Mouse (Mus musculus) cerebellum, postnatal 14 days (tissue): ENCODE results near the gene Lgals3bp.

Experiments used
- DNase-seq, 2 experiments: peaks; one replicate each; pipeline ENCODE4 v3.0.0; 2021; ENCODE audit warnings: mixed read lengths in 2 of 2

Lgals3bp gene

DNA sequence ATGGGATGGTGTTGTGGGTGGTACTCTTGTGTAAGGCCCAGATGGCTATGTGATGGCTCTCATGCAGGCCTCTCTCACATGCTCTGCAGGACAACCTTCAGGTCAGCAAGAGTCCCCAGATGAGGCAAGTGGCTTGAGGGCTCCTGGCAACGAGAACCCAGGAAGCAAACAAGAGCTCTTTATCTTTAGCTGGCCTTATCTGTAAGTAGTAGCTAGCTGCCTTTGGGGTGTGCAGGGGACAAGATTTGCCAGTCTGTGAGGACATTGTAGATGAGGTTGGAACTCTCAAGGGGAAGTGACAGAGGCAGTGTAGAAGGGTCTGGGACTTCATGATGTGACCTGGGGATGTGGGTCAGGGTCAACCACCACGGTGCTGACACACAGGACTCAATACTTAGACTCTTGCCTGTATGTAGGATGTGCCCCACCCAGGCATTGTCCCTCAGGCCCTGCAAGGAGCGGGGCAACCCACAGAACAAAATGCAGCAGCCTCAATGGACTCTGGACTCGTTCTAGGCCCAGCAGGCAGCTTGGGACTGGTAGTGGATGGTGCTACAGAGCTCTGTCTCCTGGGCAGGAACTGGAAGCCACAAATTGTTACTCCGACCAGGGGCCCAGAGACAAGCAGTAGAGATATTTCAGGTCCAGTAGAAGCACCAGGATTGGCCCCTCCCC is 1.9 kb downstream of the Lgals3bp start:
- peak in 1 of 2 experiments; percentile 7 for DNase-seq

DNA sequence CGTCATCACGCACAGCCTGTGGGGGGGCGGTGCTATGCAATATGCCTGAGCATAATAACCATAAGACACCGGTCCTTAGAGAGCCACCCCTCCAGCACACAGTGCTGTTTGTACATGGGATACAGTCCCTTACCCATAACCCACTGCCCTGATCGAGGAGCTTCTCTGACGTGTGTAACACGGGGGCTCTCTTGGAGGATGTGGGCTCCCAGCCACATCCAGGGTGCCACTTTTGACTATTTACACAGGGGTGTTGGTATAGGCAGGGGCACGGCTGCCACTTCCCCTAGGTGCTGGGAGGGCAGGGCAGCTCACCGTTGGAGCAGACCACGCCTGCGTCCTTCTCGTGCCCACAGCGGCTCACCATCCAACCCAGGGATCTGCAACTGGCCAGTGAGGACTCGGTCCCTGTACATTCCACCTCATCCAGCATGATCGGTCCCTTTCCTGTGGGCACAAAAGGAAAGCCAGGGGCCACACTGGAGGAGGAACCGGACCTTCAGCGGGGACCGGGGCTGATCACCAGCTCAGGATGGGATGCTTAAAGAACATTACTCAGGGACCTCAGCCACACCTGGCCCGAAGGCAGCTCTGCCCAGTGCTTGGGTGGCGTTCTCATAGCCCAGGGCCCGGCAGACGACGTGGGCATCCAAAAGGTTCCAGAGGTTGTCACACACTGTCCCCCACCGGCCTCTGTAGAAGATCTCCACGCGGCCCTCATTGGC is 3.9 kb downstream of the Lgals3bp start:
- peak in 1 of 2 experiments; percentile 2 for DNase-seq

DNA sequence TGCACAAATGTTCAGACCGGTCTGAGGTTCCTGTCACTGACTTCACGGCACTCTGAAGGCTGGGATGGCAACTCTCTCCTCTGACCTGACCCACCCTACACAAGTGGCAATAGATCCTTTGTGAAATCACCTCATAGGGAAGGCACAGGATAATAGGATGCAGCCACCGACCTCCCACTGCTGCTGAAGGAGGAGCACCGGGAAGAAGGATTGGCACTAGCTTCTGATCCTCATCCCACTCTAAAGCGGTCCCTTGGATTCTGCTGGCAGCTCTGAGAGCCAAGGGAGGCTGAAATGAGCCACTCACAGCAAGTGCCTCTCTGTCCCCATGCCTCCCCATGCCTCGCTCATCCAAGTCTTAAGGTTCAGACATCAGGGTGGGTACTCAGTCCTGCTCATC is 7.4 kb downstream of the Lgals3bp start:
- DNase-seq = peak in 1 of 2 experiments; percentile 5

DNA sequence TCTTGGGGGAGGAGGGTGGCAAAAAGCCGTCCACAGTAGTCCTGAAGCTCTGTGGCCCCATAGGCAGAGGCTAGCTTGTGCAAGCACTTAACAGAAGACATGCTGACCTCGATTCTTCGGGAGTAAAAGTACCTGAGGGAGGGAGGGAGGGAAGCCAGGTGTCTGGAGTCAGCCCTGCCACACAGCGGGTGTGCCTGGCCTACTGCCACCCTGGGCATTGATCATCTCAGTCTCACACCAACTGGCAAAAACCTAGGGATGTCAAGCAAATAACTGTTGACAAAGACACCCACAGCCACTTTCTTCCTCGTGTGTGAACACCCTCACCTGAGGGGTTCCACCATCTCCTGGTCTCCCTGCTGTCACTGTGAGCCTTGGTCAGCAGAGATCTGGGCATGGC is 7.9 kb downstream of the Lgals3bp start:
- DNase-seq = peak; percentile 74 to 75

DNA sequence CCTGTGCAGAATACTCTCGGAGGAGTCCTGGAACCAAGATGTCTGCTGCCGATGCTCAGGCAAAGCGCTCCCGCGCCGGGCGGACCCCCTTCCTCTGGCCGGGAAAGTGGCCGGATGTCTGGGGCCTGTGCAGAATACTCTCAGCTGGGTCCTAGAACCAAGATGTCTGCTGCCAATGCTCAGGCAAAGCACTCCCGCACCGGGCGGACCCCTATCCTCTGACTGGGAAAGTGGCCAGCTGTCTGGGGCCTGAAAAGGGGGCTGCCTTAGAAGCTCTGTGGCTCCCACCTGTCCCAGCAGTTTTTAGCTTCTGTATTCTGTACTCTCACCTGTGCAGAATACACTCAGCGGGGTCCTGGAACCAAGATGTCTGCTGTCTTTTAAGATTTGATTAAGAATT is 14.1 kb downstream of the Lgals3bp start:
- DNase-seq = peak in 1 of 2 experiments; percentile 7

DNA sequence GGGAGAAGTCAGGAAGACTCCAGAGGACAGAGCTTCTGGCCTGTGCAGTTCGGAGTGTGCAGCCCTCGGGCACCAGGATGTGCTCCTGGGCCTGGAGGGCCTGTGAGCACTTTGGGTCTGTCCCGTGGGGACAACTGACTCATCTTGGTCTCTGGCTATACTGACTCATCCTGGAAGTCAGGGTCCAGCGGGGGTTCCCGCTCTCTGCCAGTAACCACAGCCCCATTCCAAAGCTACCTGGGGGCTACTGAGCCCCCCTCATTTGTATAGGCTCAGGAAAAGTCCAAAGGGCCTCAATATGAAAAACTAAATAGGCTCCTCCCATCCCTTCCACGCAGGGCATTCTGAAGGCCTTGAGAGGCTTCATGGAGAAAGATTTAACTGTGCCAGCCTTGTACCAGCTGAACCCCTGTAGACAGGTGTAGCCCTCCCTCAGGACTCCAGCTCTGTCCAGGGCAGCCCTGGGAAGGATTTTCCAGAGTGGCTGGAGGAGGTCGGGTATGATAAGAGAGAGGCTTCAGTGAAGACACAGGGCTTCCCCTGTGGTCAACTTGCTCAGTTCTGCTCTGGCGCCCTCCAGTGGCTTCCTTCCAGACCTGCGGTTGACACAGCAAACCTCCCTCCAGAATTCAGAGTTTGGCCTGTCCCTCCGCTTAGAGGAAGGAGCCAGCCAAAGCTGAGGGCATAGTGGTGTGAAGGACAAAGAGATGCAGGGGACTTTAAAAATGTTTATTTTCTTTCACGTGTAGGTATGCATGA is 22.5 kb downstream of the Lgals3bp start:
- peak; percentile 93 to 98 for DNase-seq

DNA sequence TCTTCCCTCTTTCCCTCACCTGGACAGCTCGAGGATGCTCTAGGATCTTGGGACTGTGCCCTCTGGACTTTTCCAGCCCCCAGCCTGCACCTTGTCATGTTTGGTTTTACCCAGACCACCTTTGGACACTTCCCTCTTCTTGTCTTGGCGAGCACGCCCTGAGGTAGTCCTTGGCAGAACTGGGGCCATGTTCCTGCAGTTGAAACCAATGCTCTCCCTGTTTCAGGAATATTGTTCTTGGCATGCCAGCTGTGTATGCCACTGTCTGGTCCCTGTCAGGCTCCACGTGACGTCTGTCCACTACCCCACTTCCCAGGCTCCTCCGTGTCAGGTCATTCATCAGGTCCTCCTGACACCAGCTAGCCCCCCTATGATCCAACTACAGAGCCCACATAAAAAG is 23.2 kb downstream of the Lgals3bp start:
- peak in 1 of 2 experiments; percentile 7 for DNase-seq

DNA sequence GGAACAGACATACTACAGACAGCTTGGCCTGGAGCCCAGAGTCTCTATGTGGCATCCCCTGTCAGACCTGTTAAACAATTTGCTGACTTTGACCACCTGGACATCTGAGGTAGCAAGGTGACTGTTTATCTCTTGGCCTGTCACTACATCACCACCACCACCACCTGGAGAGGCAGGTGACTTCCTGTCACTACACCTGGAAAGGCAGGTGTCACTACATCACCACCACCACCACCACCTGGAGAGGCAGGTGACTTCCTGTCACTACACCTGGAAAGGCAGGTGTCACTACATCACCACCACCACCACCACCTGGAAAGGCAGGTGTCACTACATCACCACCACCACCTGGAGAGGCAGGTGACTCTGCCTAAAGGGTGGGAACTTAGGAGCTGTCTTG is 25.6 kb downstream of the Lgals3bp start:
- peak in 1 of 2 experiments; percentile 40 for DNase-seq

DNA sequence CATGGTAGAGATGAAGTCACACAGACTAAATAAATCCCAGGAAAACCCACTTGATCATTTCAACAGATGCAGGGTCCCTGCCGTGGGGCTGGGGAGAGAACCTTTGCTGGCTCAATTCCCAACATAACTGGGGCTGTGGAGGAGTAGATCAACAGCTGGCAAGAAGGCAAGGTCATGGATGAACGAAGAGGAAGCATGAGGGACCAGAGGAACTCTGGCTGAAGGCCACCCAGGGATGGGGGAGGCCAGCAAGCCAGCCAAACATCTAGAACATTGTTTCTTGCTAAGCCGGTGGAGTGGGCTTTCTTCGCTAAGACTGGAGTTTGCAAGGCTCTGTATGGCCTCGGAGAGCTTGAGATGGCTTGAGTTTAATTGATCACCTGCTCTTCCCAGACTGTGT is 26.0 kb downstream of the Lgals3bp start:
- DNase-seq = peak in 1 of 2 experiments; percentile 25

DNA sequence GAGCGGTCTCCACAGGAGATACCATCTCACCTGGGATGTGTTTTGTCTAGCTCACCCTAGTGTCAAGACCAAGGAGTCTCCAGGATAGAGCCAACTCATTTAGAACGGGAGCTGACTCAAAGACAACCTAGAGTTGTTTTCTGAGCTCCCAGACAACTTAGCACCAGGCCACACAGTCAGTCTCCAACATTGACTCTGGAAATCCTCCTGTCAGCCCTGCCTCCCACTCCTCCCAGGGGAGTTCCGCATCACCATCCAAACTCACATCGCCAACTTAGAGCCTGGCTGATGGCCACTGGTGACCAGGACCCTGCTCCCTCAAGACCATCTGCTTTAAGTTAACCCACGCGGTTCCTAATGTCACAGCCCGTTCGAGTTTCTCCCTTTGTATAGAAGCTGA is 26.4 kb downstream of the Lgals3bp start:
- peak in 1 of 2 experiments; percentile 19 for DNase-seq

DNA sequence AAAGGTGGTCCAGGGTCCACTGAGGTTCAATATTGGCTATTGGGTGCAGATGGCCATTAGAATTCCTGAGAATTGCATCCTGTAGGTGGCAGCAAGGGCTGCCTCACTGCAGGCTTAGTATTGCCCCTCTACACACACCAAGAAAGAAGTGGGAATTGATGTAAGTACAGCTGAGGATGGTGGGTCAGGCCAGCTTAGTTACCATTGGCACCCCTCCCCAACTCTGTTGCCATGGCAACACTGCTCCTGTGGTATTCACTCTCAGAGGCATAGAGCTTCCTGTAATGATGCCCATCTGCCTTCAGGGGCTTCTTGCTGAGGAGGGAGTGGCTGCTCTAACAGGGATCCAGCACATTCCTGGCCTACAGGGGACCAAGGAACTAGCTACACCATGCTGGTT is 26.9 kb downstream of the Lgals3bp start:
- DNase-seq = peak in 1 of 2 experiments; percentile 45

DNA sequence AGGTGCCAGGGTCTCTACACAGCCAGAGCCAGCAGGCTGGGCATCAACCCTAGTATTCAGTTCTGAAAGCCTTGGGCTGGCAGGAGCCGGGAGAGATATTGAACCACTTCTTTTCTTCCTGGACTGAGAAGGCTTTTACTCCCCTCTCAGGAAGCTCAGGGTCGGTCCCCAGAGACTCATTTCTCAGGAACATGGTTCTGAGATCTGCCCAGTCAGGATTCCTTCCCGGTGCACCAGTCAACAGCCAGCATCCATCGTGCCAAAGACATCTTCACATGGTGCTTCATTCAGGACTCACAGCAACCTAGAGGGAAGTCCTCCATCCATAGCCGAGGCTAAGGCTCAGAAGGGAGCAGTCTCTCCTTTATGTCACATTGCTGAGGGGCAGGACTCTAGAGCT is 27.4 kb downstream of the Lgals3bp start:
- DNase-seq = peak in 1 of 2 experiments; percentile 1

DNA sequence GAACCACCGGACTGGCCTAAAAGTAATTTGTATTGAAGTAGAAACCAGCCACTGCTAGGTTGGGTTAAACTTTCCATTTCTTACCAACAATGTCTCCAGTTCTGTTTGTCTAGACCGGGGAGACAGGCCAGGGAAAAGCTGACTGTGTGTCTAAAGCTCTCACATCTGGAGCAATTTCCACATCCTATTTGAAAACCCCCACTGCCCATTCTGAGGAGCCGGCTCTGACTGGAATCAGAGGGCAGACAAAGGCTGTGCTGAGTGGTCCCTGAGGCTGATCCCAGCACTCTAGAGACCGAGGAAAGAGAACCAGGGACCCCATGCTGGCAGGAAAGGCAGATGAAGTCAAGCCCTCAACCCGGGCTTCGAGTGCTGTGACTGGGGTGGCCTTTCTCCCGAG is 29.3 kb downstream of the Lgals3bp start:
- DNase-seq = peak in 1 of 2 experiments; percentile 1

DNA sequence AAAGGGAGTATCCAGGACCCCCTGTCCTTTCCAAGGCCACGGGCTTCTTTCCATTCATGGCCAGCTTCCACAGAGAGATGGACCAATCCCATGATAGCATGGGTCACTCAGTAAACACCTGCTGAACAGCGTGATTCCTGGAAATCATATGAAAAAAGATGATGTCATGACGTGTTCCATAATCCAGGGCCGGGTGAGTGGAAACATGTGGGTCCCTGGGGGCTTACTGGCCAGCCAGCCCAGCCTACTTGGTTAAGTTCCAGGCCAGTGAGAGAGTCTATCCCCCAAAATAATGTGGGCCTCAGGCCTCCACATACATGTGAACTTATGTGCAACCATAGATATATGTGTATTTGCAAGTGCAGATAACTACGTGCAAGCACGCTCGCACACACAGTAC is 30.0 kb downstream of the Lgals3bp start:
- DNase-seq = peak in 1 of 2 experiments; percentile 5

DNA sequence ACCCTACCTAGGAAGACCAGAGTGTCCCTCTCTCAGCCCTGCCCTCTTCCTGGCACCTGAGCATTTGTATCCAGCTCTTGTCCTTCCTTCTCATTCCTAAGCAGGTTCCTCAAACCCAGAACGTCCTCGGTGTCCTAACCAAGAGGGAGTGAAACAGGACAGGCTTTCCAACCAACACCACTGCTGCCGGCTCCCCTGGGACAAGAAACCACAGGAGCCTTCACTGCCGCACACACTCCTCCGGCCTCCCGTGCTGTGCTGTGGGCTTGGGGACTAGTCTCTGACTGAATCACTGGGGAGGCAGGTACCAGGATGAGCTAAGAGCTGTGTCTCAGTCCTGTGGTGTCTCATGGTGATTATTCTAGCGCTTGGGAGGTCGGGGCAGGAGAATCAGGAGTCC is 32.2 kb downstream of the Lgals3bp start:
- peak in 1 of 2 experiments; percentile 6 for DNase-seq

DNA sequence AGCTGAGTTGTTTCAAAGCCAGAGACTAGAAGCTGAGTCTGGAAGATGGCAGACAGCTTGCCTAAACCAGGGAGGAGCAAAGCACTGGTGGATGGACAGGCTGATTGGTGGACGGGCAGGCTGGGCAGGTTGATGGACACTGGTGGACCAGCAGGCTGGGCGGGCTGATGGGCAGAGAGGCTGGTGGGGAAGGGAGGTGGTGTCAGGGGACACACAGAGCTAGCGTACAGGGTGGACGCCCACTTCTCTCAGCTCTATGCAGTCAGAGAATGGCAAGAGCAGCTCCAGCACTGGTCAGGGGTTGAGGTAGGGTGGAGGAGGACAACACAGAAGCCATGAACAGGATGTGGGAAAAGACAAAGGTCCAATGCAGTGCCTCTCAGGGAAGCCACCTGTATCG is 32.6 kb downstream of the Lgals3bp start:
- peak in 1 of 2 experiments; percentile 9 for DNase-seq

DNA sequence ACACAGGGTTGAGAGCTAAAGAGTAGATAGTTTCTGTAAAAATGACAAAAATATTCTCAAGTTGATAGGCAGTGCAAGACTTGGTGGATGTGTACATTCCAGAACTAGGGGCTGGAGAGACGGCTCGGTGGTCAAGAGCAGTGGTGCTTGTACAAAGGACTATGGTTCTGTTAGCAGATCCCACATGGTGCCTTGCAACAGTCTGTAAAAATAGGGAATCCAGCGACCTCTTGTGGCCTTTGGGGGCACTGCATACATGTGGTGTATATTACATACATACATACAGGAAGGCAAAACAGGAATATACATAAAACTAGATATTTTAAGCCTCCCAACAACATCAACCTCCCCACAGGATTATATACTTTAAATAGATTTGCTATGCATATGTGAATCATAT is 33.6 kb downstream of the Lgals3bp start:
- DNase-seq = peak in 1 of 2 experiments; percentile 67

DNA sequence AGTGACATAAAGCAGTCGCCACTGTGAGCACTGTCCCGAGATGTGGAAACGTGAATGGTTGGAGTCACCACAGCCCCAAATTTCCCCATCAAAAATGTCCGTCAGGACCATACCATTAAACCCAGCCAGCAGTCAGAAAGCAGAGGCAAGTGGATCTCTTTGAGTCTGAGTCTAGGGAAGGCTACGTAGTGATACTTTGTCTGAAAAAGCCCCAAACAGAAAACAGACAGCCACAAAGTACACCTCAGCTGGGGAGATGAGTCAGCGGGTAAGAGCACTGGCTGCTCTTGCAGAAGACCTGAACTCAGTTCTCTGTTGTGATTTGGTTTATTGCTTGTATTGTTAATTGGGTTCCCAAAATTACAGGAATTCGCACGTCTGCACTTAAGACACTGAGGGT is 35.3 kb downstream of the Lgals3bp start:
- no peak for DNase-seq

DNA sequence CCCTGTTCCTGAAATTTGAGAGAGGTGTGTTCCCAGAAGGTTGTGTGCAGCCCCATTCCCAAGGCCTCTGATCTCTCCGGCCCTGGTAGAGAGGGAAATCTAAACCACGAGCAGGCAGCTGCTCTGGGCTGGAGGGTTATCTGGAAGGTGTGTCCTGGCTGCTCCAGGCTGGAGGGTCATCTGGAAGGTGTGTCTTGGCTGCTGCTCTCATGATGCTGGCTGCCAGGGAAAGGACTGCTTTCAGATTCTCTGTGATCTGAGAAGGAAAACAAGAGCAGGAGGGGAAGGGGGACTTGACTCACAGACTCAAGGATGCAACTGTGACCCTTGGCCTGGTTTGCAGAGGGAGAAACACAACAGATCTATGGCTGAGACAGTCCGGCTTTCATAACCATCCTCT is 35.8 kb downstream of the Lgals3bp start:
- peak in 1 of 2 experiments; percentile 32 for DNase-seq

DNA sequence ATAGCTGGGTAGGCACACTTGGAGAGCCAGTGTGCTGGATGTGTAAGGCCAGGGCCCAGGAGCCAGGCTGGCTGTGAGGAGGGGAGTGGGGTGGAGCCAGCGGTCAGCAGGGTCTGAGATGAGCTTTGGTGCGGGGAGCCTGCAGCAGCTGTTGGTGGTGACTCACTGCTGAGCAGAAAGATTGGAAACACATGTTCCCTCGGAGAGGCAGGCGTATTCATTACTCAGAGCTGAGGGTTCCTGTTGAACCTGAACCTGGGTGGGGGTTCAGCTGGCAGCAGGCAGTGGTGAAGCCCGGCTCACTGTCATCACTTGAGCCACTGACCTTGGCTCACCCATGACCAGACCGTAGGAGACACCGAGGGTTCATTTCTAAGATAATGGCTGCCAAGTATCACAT is 36.7 kb downstream of the Lgals3bp start:
- peak in 1 of 2 experiments; percentile 20 for DNase-seq

DNA sequence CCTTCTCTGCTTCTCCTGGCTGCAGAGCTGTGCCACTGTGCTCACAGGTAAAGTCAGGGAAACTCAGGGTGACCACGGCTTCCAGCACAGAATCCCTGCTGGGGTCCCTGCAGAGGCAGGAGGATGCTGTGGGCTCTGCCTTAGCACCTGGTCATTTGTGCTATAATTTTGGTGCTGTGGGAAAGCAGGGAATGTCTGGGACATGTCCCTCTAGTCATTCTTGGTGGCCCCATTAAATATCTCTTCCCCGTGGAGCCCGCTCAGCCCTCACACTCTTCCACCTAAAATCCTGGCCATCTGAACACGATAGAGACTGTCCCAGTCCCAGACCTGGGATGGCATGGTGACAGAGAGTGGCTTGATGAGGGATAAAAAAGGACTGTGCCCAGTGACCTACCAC is 37.9 kb downstream of the Lgals3bp start:
- peak in 1 of 2 experiments; percentile 12 for DNase-seq

DNA sequence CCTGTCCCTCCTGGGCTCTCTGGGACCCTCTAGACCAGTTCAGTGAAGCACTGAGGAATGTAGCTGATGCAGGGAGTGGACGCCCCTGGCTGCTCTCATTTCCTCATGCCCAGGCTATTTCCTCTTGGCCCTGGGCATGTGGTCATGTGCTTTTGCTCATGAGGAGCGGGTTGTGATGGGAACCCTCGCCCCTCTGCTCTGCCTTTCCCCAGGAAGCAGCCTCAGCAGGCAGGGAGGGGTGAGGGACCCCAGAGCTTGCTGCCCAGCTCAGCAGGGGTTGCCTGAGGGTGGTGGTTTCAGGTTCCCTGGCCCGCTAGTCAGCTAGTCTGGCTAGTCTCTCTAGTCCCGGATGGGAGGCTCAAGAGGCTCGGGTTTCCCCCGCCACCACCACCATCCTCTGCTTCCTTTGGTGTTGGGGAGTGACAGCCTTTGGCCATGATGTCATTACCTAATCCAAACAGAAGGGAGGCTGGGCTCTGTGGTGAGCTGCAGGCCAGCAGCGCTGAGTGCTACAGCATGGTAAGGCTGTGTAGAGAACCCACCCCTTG is 38.8 kb downstream of the Lgals3bp start:
- peak in 1 of 2 experiments; percentile 55 for DNase-seq

DNA sequence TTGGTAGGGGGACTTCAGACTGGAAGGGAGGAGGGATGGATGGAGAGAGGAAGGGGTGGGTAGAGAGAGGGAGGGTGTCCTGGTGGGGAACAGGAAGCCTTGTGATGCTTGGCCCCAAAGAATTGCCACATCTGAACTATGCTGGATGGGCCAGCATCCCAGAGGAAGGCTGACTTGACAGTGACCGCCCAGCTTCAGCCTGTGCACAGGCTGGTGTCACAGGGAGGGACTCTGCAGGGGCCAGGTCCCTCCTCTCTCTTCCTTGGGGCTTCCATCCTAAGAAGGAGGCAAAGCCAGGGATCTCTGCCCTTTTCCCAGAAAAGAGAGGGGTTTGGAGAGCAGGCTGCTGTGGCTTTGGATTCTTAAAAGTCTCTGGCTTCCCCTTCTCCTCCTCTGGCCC is 39.4 kb downstream of the Lgals3bp start:
- DNase-seq = peak in 1 of 2 experiments; percentile 9
